Mouse (Mus musculus) liver, embryonic 16.5 days (tissue): Measurements from ENCODE around the gene 0610030E20Rik. TPM values are rescaled to one million over a fixed set of nuclear protein-coding genes. Genes with fewer than 3 reads are reported as not detected.

Source experiments
- ATAC-seq: fragments of 200-750 bp; cut with Nextera tagmentation; 2 replicates; pipeline ENCODE4 v1.8.0; 2017; ENCODE audit warnings: low read depth, mild to moderate bottlenecking, moderate number of reproducible peaks, moderate library complexity
- H3K27ac ChIP-seq: fragments of 300-500 bp; sonication (generic); 2 replicates; pipeline ENCODE4 v1.5.1; 2014; ENCODE audit warnings: mild to moderate bottlenecking, low read length
- H3K27me3 ChIP-seq: fragments of 300-500 bp; sonication (generic); 2 replicates; pipeline ENCODE4 v1.6.1; 2014; ENCODE audit warnings: low read depth, low read length, mixed read lengths; ENCODE audit not compliant: control insufficient read depth, insufficient read depth
- H3K36me3 ChIP-seq: fragments of 300-500 bp; sonication (generic); 2 replicates; pipeline ENCODE4 v1.6.1; 2014; ENCODE audit warnings: mild to moderate bottlenecking; ENCODE audit not compliant: control insufficient read depth, insufficient read depth
- H3K4me1 ChIP-seq: fragments of 300-500 bp; sonication (generic); 2 replicates; pipeline ENCODE4 v1.6.1; 2014; ENCODE audit warnings: low read depth, low read length, mixed read lengths; ENCODE audit not compliant: control insufficient read depth
- H3K4me2 ChIP-seq: fragments of 300-500 bp; sonication (generic); 2 replicates; pipeline ENCODE4 v1.6.1; 2014; ENCODE audit warnings: low read depth, low read length, mixed read lengths
- H3K4me3 ChIP-seq: fragments of 300-500 bp; sonication (generic); 2 replicates; pipeline ENCODE4 v1.5.1; 2014; ENCODE audit warnings: low read depth, mild to moderate bottlenecking, low read length
- H3K9ac ChIP-seq: fragments of 300-500 bp; sonication (generic); 2 replicates; pipeline ENCODE4 v1.6.1; 2014; ENCODE audit warnings: low read depth, low read length
- H3K9me3 ChIP-seq: fragments of 300-500 bp; sonication (generic); replicated peaks from 2 replicates; pipeline ENCODE4 v1.6.1; 2016; ENCODE audit warnings: low read length; ENCODE audit not compliant: control insufficient read depth
- WGBS: fragments of 180-500 bp; shearing (Covaris S2); extraction: QIAGEN DNeasy Blood & Tissue Kit; methylation state at CpG from one replicate; pipeline ENCODE4 v1.1.7; 2014; ENCODE audit not compliant: insufficient replicate concordance; 5-methylcytosine and 5-hydroxymethylcytosine counted together
- polyA plus RNA-seq: library from polyadenylated mRNA; unstranded; fragments of >200 nt; fragmentation: Nextera tagmentation; extraction: Ambion mirVana; gene quantifications from 2 replicates; pipeline ENCODE4 v1.2.1, GENCODE M21; 2015

0610030E20Rik gene
- polyA plus RNA-seq, 1 experiment from 2014 or later, result 14.1 TPM

GRCm38 (mm10) chr6:72344396-72345073 lies 2.6 kb upstream of the 0610030E20Rik start:
- peaks cover 43% of the 10 kb centered on the region for H3K4me1 ChIP-seq
- H3K27ac ChIP-seq, result peak overlapping the region; percentile 94
- peak overlapping the region; percentile 97 for H3K4me2 ChIP-seq
- H3K9ac ChIP-seq, result peak overlapping the region; percentile 95
- peaks cover 4% of the 10 kb centered on the region for H3K36me3 ChIP-seq
- under 1% methylated on average over 42 of the region's 42 CpGs for WGBS
- ATAC-seq, result peak; percentile 62
- peak overlapping the region; percentile 92 for H3K4me3 ChIP-seq
- no peaks in the 10 kb centered on the region for H3K9me3 ChIP-seq
- no peaks in the 10 kb centered on the region for H3K27me3 ChIP-seq

GRCm38 (mm10) chr6:72345074-72345567 lies 2.0 kb upstream of the 0610030E20Rik start, which contains the start of gene Usp39:
Gene Usp39 (minus strand): TSS chr6:72345184.
- peak within 1 kb of the TSS; percentile 92 for H3K4me3 ChIP-seq
- ATAC-seq, result peak; percentile 84
- H3K9ac ChIP-seq, result peak within 1 kb of the TSS; percentile 95
- peak within 1 kb of the TSS; percentile 97 for H3K4me2 ChIP-seq
- WGBS, result under 1% methylated on average over 30 of the region's 30 CpGs
- no peaks in the 10 kb centered on the region for H3K27me3 ChIP-seq
- peak within 1 kb of the TSS; percentile 94 for H3K27ac ChIP-seq
- peaks cover 2% of the 10 kb centered on the region for H3K36me3 ChIP-seq
- no peaks in the 10 kb centered on the region for H3K9me3 ChIP-seq
- H3K4me1 ChIP-seq, result peaks cover 43% of the 10 kb centered on the region

GRCm38 (mm10) chr6:72345633-72346032 lies 1.5 kb upstream of the 0610030E20Rik start:
- WGBS, result 13% methylated on average over 6 of the region's 6 CpGs

GRCm38 (mm10) chr6:72346261-72346660 lies 856 bp upstream of the 0610030E20Rik start:
- Histone ChIP-seq H3K27me3 (no peaks in the 10 kb centered on the region), H3K4me2 (peak overlapping the region; percentile 88), H3K4me3 (no peak overlapping the region), H3K9ac (peak overlapping the region; percentile 17; the same call in 1 of the 2 replicates), H3K36me3 (peaks cover 9% of the 10 kb centered on the region), H3K4me1 (peaks cover 46% of the 10 kb centered on the region), H3K9me3 (no peaks in the 10 kb centered on the region), H3K27ac (peak overlapping the region; percentile 94)
- no peak for ATAC-seq
- WGBS, result 60% methylated on average over 4 of the region's 4 CpGs

More at GRCm38 (mm10) chr6:72345633-72346032, 1.5 kb upstream of the 0610030E20Rik start:
- peak overlapping the region; percentile 97 for H3K4me2 ChIP-seq
- peaks cover 46% of the 10 kb centered on the region for H3K4me1 ChIP-seq
- no peaks in the 10 kb centered on the region for H3K27me3 ChIP-seq
- peaks cover 7% of the 10 kb centered on the region for H3K36me3 ChIP-seq
- H3K9me3 ChIP-seq, result no peaks in the 10 kb centered on the region
- peak overlapping the region; percentile 92 for H3K4me3 ChIP-seq
- peak overlapping the region; percentile 95 for H3K9ac ChIP-seq
- ATAC-seq, result no peak
- peak overlapping the region; percentile 94 for H3K27ac ChIP-seq

DNA sequence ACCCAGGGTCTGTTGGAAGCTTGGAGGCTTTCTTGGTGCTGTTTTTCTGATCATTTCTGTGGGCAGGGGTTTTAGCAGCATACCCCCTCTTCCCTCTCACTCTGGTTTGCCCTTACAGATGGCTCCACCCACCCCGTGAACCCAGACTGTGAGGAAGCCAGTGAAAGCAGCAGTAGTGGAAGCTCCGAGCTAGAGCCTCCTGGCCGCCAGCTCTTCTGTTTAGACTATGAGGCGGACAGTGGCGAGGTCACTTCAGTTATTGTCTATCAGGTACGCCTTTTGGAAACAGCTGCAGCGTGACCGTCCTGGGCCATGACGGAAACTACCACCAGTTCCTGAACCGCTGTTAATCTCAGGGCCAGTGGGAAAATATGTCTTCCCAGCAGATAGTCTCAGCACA lies 1.3 kb downstream of the 0610030E20Rik start:
- 62% methylated on average over 10 of the region's 10 CpGs for WGBS
- Histone ChIP-seq H3K9ac (peak overlapping the region; percentile 94), H3K27ac (peak overlapping the region; percentile 94; the same call in 1 of the 2 replicates), H3K36me3 (peaks cover 9% of the 10 kb centered on the region), H3K9me3 (no peaks in the 10 kb centered on the region), H3K4me1 (peaks cover 54% of the 10 kb centered on the region), H3K27me3 (peaks cover under 1% of the 10 kb centered on the region; the same call in 1 of the 2 replicates), H3K4me2 (peak overlapping the region; percentile 88), H3K4me3 (peak overlapping the region; percentile 88)
- ATAC-seq, result no peak

- H3K27me3 ChIP-seq, result peaks cover 16% of the 10 kb centered on the region
- no peak overlapping the region for H3K4me2 ChIP-seq
- no peak overlapping the region for H3K9ac ChIP-seq
- H3K4me3 ChIP-seq, result no peak overlapping the region
- 64% methylated on average over 2 of the region's 2 CpGs for WGBS
- ATAC-seq, result no peak
- H3K9me3 ChIP-seq, result no peaks in the 10 kb centered on the region
- peaks cover 55% of the 10 kb centered on the region for H3K4me1 ChIP-seq
- no peak overlapping the region for H3K27ac ChIP-seq
- peaks cover 9% of the 10 kb centered on the region for H3K36me3 ChIP-seq
Measured at GRCm38 (mm10) chr6:72350214-72350613, 3.1 kb downstream of the 0610030E20Rik start.

- Histone ChIP-seq H3K9ac (no peak overlapping the region), H3K4me2 (no peak overlapping the region), H3K9me3 (no peaks in the 10 kb centered on the region), H3K36me3 (peaks cover 9% of the 10 kb centered on the region), H3K27ac (peak overlapping the region; percentile 53), H3K27me3 (peaks cover 32% of the 10 kb centered on the region), H3K4me1 (peaks cover 54% of the 10 kb centered on the region), H3K4me3 (no peak overlapping the region)
- ATAC-seq, result no peak
- 52% methylated on average over 5 of the region's 5 CpGs for WGBS
Measured at GRCm38 (mm10) chr6:72352636-72353405, 5.7 kb downstream of the 0610030E20Rik start.

DNA sequence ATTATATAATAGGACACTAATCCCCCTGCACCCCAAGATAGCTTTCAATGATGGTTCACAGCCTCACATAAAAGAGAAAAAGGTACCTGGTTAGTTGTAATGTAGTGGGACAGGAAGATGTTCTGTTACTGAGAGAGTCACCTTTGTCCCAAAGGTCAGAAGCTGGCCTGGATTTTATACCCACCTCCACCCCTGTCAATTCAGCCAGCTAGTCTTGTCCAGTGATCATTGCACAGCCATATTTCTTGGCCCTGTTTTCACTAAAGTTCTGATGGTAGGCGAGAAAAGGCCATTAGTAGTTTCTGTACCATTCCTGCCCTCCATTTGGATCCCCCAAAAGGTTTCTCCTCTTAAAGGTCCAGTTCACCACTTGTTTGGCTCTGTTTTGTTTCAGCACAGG lies 6.9 kb downstream of the 0610030E20Rik start:
- no peak for ATAC-seq
- H3K4me2 ChIP-seq, result no peak overlapping the region
- H3K27ac ChIP-seq, result peak overlapping the region; percentile 10; the same call in 1 of the 2 replicates
- H3K36me3 ChIP-seq, result peaks cover 9% of the 10 kb centered on the region
- H3K9me3 ChIP-seq, result no peaks in the 10 kb centered on the region
- H3K4me1 ChIP-seq, result peaks cover 50% of the 10 kb centered on the region
- WGBS, result 61% methylated on average over 1 of the region's 1 CpGs
- peaks cover 32% of the 10 kb centered on the region for H3K27me3 ChIP-seq
- H3K4me3 ChIP-seq, result no peak overlapping the region
- no peak overlapping the region for H3K9ac ChIP-seq
